Comparison of ENCODE assay signal across 16 mouse cellular contexts in the genomic region with DNA sequence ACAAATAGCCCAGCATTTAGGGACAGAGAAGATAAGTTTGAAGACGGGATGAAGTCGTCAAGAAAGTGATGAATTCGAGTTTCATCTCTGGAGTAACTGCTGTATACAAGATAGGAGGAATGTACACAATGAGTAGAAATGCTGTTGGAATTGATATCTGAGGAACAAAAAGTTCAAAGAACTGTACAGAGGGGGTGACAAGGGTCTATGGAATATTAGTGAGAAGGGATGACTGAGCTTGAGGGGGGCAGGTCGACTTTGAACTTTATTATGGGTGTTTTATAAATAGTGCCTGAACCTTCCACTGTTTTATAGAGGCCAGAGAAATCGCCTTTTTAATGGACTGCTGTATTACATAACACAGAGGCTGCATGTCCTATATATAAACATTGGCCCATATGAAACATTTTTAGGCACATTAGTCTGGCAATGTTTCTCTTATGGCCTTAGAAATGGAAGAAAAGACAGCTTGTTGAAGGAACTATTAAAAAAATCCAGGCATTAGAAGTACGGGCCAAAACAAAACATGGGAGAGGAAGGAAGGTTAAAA.
"Had no signal": no experiment of that assay in that cellular context is flagged by ENCODE, and none has a peak within 500 bp of the region (broad histone marks: within the 10 kb centered on the region; RNA-seq: fewer than 3 reads in every experiment).

No protein-coding gene starts in this region.

- H3K27ac ChIP-seq: limb, embryonic 15.5 days; liver, embryonic 12.5 days; liver, embryonic 14.5 days; midbrain, embryonic 10.5 days; midbrain, embryonic 12.5 days; neural tube, embryonic 13.5 days; neural tube, embryonic 15.5 days had no signal

- H3K9ac ChIP-seq: limb, embryonic 15.5 days; liver, embryonic 12.5 days; liver, embryonic 14.5 days; midbrain, embryonic 12.5 days; neural tube, embryonic 13.5 days; neural tube, embryonic 15.5 days had no signal

- H3K4me1 ChIP-seq: limb, embryonic 15.5 days; liver, embryonic 12.5 days; midbrain, embryonic 10.5 days; midbrain, embryonic 12.5 days; neural tube, embryonic 13.5 days; neural tube, embryonic 15.5 days had no signal

- ATAC-seq: liver, embryonic 12.5 days; midbrain, embryonic 16.5 days had no signal

- H3K4me3 ChIP-seq: limb, embryonic 15.5 days; liver, embryonic 12.5 days; midbrain, embryonic 10.5 days; midbrain, embryonic 12.5 days; myocyte; neural tube, embryonic 13.5 days; neural tube, embryonic 15.5 days had no signal

- DNase-seq: lung, adult 2 months; lung, postnatal 36 days; midbrain, embryonic 14.5 days; right cerebral cortex, postnatal 14 days; thymus, adult 2 months; thymus, postnatal 25 days; thymus, postnatal 4 days had no signal

- H3K9me3 ChIP-seq: limb, embryonic 15.5 days; liver, embryonic 12.5 days; midbrain, embryonic 10.5 days; midbrain, embryonic 12.5 days; neural tube, embryonic 13.5 days; neural tube, embryonic 15.5 days had no signal

- H3K36me3 ChIP-seq: limb, embryonic 15.5 days; liver, embryonic 12.5 days; midbrain, embryonic 10.5 days; midbrain, embryonic 12.5 days; neural tube, embryonic 13.5 days; neural tube, embryonic 15.5 days had no signal

- H3K27me3 ChIP-seq: limb, embryonic 15.5 days; liver, embryonic 12.5 days; midbrain, embryonic 12.5 days; neural tube, embryonic 13.5 days; neural tube, embryonic 15.5 days had no signal

- H3K4me2 ChIP-seq: limb, embryonic 15.5 days; liver, embryonic 12.5 days; midbrain, embryonic 12.5 days; neural tube, embryonic 13.5 days; neural tube, embryonic 15.5 days had no signal
